Mouse (Mus musculus): ENCODE measurements around the gene Hoxa1.

The Hoxa1 gene

GRCm38 (mm10) chr6:52189909-52190308 lies 31.8 kb upstream of the Hoxa1 start:
- DNase-seq (ENCODE audit: low spot score) = no peak

DNA sequence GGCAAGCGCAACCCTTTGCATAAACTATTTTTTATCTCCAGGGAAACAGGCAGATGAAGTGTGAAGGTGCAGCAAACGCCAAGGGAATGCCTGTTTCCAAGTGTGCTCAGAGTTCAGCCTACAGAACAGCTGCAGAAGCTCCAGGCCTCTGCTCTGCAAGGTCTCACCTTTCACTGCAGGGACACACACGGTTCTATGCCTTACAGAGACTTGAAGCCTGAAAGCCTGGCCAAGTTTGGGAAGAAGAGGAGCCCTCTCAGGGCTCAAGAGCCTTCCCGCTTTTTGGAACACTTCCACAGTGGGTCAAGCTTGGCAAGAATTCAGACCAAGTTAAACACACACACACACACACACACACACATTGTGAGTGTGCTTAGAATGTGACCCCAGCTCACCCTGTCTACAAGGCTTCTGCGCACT lies 31.1 kb upstream of the Hoxa1 start:
- no peak for DNase-seq (ENCODE audit: low spot score)

- no peak for DNase-seq (ENCODE audit: low spot score)
Measured at GRCm38 (mm10) chr6:52186500-52186899, 28.4 kb upstream of the Hoxa1 start.

GRCm38 (mm10) chr6:52185834-52186233 lies 27.7 kb upstream of the Hoxa1 start:
- no peak for DNase-seq (ENCODE audit: low spot score)

DNA sequence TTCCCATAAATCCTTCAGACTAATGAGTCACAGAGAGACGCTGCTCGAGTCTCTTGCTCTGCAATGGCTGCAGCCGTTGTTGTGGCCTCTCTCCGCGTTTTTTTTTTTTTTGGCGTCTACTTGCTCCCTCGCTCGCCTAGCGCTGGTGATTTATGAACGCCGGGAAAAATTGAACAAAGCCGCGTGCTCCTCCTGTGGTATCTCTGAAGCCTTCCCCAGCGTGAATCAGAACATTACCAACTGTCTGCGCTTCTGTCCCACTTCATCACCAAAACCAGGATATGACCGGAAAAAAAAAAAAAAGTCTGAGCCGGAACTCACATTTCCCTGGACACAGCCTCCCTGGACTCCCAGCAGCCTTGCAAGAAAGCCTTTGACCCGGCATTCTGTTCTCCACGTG lies 27.1 kb upstream of the Hoxa1 start:
- DNase-seq (ENCODE audit: low spot score) = no peak

GRCm38 (mm10) chr6:52184668-52185067 lies 26.6 kb upstream of the Hoxa1 start:
- DNase-seq (ENCODE audit: low spot score) = no peak

- no peak for DNase-seq (ENCODE audit: low spot score)
Measured at GRCm38 (mm10) chr6:52183311-52184080, 25.4 kb upstream of the Hoxa1 start.

DNA sequence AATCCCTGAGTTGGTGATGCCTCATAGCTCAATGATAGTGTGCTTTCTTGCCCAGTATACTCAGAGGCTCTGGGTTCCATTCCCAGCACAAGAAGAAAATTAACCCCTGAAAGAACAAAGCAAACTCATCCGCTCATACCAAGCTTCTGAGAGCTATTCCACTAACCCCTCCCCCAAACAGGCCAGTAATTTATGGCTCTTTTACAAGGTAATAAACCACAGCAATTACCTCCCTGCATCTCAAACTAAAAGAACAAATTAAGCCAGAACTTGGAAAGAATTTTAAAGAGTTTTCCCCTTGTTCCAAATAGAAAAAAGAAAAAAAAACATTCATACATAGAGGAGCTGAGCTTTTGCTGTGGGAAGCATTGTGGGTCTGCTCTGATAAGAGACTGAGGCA lies 24.7 kb upstream of the Hoxa1 start:
- DNase-seq (ENCODE audit: low spot score) = no peak

GRCm38 (mm10) chr6:52182030-52182429 lies 23.9 kb upstream of the Hoxa1 start:
- no peak for DNase-seq (ENCODE audit: low spot score)

GRCm38 (mm10) chr6:52180726-52181125 lies 22.6 kb upstream of the Hoxa1 start:
- no peak for DNase-seq (ENCODE audit: low spot score)

GRCm38 (mm10) chr6:52180213-52180710 lies 22.1 kb upstream of the Hoxa1 start:
- no peak for DNase-seq (ENCODE audit: low spot score)

GRCm38 (mm10) chr6:52179690-52180089 lies 21.6 kb upstream of the Hoxa1 start:
- no peak for DNase-seq (ENCODE audit: low spot score)

DNA sequence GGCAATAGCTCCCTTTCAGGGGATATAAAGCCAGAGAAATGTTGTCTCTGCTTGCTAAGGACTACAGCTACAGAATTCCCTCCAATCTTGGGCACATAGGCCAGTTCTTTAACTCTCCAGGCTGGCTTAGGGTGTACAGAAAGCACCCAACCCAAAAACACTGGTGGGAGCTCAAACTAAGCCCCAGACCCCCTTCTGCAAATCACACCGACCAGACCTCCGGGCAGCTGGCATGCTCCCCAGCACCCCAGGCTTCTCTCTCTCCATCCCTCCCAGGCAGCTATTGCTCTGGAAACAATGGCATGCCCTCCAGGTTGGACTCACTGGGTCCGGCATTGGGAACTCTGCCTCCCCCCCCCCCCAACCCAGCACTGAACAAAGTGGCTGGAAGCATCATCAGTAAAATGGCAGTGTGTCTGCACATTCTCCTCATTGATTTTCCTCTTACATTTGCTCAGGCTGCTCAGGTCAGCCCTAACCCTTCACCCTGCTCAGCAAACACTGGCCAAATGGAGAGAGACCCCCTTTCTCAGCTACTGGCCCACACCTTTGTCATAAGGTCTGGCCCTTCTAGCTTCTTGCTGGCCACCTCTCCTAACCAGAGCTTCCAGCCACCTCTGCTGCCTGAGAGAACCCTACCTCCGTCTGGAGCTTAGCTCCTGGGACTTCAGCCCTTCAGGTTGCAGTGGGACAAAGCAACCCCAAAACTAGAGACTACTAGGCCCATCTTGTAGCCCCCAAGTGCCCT lies 21.0 kb upstream of the Hoxa1 start:
- no peak for DNase-seq (ENCODE audit: low spot score)

GRCm38 (mm10) chr6:52177806-52178205 lies 19.7 kb upstream of the Hoxa1 start:
- DNase-seq (ENCODE audit: low spot score) = no peak

- DNase-seq (ENCODE audit: low spot score) = no peak
Measured at GRCm38 (mm10) chr6:52177061-52177735, 19.1 kb upstream of the Hoxa1 start, which contains the start of gene 5730596B20Rik. 5730596B20Rik (plus strand) TSS chr6:52177498.

- DNase-seq (ENCODE audit: low spot score) = no peak
Measured at GRCm38 (mm10) chr6:52176391-52176790, 18.3 kb upstream of the Hoxa1 start.

DNA sequence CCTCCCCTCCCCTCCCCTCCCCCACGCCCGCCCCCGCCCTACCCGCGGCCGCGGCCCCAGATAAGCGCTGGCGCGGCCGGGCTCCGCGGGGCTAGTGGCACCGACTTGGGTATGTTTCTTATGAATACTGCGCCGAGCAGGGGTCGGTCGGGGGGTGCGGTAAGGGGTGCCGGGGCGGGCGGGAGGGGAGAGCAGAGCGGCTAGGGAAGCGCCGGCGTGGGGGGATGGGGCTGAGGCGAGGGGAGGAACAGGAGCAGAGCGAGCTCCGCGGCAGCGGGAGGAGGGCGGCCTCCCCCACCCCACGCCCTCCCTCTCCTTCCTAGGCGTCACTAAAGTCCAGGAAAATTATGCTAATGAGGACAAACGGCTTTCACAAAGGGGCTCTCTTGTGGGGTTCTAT lies 17.7 kb upstream of the Hoxa1 start:
- DNase-seq (ENCODE audit: low spot score) = no peak

DNA sequence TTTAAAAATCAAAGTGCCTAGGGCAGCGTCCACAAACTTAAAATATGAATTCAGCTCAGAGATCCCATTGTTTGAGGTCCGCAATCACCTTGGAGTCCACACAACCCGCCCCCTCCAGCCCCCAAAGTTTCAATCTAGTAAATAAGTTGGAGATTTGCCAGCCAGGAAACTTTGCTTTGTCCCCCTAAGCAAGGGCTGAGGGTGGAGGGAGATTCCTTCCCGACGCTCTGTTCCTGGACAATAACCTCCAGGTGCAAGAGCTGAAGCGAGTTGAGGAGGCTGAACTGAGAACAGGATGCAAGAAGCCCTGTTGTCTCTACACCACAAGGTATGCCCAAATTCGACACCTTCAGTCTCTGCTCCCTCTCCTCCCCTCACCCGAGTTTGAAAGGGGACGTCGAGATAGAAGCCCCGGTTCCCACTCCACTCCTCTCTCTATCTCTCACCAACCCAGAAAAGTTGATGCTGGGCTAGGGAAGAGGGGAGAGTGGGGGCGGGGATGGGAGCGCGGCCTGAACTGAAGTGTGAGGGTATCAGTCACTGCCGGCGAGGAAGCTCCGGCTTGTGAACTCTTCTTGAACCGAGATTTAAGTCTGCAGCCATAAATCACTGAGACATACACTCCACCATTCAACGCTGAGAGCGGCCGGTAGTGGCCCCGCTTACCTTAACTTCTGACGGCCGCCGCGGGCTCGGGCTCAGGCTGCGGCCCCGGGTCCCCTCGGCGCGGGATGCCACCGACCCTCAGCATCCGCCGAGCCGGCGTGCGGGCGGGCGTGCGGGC lies 17.0 kb upstream of the Hoxa1 start:
- no peak for DNase-seq (ENCODE audit: low spot score)

- no peak for DNase-seq (ENCODE audit: low spot score)
Measured at GRCm38 (mm10) chr6:52173648-52174047, 15.5 kb upstream of the Hoxa1 start.

DNA sequence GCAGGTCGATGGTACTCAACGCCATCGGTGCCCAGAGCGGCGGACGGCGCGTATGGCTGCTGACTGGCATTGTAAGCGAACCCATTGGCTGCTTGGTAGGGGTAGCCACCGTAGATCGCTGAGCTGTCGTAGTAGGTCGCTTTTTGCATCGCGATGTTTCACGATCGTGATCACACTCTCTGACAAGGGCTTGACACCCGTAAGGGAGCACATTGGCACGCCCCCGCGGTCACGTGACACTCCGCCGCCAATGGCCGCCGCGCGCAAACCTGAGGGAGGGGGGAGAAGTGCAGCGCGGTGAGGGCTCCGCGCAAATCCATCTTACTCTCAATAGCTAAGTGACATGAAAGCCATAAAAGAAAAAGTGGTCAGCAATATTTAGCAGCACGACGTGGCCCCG lies 14.4 kb upstream of the Hoxa1 start:
- peak; percentile 83 for DNase-seq (ENCODE audit: low spot score)

DNA sequence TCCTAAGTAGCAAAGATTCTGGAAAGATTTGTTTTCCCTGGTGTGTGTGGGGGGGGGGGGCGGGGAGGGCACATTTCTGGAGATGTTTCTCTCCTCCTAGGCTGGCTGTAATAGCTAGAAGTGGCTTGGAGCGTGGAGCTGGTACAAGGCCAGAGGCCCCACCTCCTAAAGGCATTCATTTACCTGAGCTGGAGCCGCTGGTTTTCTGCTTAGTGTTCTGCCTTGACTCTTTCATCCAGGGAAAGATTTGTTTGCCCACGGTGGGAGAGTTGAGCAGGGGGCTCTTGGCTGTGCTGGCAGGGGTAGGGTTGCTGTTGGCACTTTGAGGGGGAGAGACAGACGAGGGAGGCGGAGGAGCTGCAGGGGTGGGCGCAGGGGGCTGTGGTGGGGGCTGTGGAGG lies 13.8 kb upstream of the Hoxa1 start:
- DNase-seq (ENCODE audit: low spot score) = no peak

- DNase-seq (ENCODE audit: low spot score) = no peak
Measured at GRCm38 (mm10) chr6:52171331-52171730, 13.2 kb upstream of the Hoxa1 start.

Data from testis, postnatal 14 days (tissue).